Mouse (Mus musculus) megakaryocyte, adult 5-6 weeks (primary cell): ENCODE data around the gene Ppp3ca. TPM values are rescaled to one million over a fixed set of nuclear protein-coding genes. Genes with fewer than 3 reads are reported as not detected.
"Not testable (repeated sequence)": the region's sequence is repeated elsewhere in the genome, so short reads cannot be mapped to it uniquely, and the experiment has no call there.

Experiments
- ATAC-seq: 2 replicates; pipeline ENCODE4 v1.8.0; 2016; ENCODE audit warnings: mild to moderate bottlenecking, inconsistent platforms; ENCODE audit not compliant: poor library complexity, severe bottlenecking
- total RNA-seq, 2 experiments: library from RNA; stranded (forward) in 1 of 2; stranded (reverse) in 1 of 2; fragments of 153-499, 151-499 nt in 1 of 2; fragments of 221-1000, 200-1000 nt in 1 of 2; gene quantifications; 2 replicates each; pipeline versions ENCODE4 v1.2.3 to v1.2.4; 2015 to 2017

Ppp3ca gene
- total RNA-seq, 2 experiments from 2014 or later, result 83.1 to 85.1 TPM

- peak; percentile 80 for ATAC-seq
These were observed 14.5 kb downstream of the Ppp3ca start for GRCm38 (mm10) chr3:136684191-136684958.

- ATAC-seq, result no peak
These were observed 16.5 kb downstream of the Ppp3ca start for GRCm38 (mm10) chr3:136686429-136686828.

DNA sequence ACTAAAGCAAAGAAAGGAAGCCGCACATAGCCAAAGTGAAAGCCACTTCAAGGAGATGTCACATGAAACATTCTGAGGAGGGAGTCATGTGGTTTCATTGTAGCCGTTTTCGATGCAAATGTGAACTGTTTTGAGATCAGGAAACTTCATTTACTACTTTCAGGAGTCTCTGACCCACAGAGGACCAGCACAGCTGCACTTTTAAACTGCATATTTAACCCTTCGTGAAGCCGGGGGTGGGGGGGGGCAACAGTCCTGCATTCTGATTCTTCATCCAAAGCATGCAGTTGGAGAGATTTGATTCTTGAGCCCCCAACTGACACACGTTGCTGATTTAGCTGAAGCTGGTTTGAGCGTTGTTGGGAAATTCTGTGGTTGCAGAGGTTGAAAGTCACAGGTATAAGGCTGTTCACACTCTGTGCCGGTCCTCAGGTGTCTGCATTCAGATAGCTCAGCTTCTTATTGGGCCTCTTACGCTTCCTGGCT is 18.2 kb downstream of the Ppp3ca start:
- peak; percentile 8; the same call in 1 of the 2 replicates for ATAC-seq

DNA sequence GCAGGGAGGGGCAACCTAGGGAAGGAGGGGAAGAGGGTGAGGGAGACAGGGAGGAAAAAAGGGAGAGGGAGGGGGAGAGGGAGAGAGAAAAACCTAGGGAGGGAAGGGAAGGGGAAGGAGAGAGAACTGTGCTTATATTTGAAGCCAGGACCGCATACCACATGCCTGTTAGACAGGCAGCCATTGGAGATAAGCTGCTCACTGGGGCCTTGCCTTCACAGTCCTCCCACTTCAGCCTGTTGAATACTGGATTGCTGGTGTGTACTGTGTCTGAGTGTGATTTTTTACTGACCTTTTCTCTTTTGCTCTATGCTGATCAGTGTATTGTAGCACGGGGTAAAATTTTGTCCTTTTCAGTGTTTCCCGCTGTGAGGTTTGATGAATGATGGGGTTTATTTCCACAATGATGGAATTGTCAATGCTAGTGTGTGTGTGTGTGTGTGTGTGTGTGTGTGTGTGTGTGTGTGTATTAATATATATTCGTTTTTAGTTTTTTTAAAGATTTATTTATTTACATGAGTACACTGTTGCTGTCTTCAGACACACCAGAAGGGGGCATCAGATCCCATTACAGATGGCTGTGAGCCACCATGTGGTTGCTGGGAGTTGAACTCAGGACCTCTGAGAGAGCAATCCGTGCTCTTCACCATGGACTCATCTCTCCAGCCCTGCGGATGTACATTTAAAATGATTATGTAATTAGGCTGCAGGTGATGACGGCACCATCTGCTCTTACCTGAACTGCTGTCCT is 20.0 kb downstream of the Ppp3ca start:
- ATAC-seq, result no peak

DNA sequence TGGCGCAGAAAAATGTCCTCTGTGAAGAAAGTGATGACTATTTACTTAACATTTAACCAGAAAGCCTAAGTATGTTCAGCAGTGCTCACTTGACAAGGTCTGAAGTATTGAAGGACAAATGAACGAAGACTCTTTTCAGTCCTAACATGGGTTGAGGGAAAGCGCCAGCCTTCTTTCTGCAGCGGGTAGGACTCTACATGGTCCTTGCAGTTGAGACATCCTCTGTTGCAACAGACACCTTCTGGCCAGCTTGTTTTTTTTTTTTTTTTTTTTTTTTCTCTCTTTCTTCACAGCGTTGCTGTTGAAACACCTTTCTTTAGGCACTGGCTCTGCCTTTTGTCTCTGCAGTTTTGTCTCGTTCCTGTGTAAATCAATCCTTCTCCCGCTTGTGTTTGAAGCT is 22.1 kb downstream of the Ppp3ca start:
- peak; percentile 76 for ATAC-seq

- ATAC-seq, result no peak
These were observed 23.6 kb downstream of the Ppp3ca start for GRCm38 (mm10) chr3:136693547-136693946.

- peak; percentile 47 for ATAC-seq
These were observed 27.8 kb downstream of the Ppp3ca start for GRCm38 (mm10) chr3:136697626-136698191.

GRCm38 (mm10) chr3:136699711-136700110 is 29.8 kb downstream of the Ppp3ca start:
- ATAC-seq, result not testable (repeated sequence)

GRCm38 (mm10) chr3:136700447-136701009 is 30.6 kb downstream of the Ppp3ca start:
- peak; percentile 47; the same call in 1 of the 2 replicates for ATAC-seq

DNA sequence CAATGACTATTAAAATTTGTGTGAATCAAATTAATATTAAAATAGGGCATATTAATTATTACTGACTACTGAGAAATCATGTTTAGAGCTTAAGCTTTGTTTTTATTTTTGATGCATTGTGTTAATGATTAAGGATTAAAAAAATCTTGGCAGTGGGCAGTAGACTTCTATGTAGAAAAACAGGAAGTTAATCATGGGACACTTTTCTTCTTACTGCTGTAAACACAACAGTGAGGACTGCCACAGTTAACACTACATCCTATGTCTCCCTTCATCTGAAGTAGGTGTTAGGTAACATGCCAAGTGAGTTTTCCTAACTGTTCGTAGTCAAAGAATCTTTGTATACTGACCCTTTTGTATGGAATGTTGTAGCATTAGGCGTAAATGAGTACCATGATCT is 32.9 kb downstream of the Ppp3ca start:
- ATAC-seq, result peak; percentile 45

DNA sequence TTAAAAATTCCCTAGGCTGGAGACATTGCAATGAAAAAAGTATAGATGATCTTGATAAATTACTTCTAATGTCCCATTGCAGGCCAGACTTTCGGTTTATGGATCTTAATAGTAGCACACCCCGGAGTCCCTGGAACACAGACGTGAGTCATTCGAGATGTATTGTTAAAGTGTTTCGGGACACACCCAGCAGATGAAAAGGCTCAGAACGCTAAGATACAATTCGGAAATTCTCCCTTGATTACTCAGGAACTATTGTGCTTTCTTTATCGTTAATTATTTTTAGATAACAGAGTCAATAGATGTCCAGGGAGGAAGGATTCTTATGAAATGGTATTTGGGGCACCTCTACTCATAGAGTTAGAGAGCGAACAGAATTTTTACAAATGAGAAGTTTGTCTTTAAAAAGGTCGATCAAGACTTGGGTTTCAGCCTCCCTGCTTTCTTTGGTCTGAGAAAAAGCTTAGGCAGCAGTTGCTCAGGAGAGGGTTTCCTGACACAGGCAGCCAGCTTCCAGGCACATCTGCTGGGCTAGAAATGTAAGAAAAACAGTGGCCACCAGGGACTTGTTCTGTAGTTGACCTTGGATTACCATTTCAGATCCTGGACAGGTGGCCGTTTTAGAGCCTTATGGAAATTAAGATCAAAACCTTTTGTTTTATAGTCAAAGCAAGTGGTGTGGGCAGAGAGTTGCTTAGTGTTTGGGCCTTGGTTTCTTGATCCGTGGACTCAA is 34.8 kb downstream of the Ppp3ca start:
- ATAC-seq, result no peak

- ATAC-seq, result no peak
These were observed 36.1 kb downstream of the Ppp3ca start for GRCm38 (mm10) chr3:136706048-136706447.

DNA sequence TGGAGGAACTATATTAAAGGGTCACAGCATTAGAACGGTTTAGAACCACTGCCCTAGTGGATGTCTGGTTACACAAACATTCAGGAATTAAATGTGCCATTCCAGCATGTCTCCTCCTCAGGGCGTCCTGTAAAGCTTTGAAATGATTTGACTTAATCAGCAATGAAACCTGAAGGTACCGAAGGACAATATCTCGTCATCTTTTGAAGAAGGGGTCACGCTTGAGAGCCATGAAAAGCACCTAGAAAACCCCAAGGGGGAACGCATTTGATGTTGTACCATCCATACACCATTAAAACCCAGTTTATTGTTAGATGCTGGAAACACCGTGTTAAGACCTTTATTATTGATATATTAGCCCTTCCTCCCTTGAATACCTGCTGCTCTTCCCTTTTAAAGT is 36.8 kb downstream of the Ppp3ca start:
- ATAC-seq, result no peak

- ATAC-seq, result no peak
These were observed 37.5 kb downstream of the Ppp3ca start for GRCm38 (mm10) chr3:136707222-136708019.

DNA sequence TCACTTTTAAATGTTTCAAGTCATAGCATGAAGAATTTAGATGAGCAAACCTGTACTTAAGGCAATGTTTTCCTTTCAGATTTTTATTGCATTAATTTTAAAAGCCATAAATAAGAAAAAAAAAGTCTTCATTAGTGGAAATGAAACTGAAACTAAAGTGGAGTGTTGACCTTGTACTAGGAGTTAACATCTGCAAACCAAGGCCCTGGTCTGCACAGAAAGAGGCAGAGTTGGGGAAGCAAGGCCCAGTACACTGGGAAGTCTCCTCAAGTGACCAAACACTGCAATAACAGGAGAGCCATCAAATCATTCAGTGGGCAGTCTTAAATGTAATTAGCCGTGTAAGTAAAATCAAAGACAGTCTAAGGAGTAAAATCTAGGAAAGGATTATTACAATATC is 38.3 kb downstream of the Ppp3ca start:
- peak; percentile 77 for ATAC-seq

- no peak for ATAC-seq
These were observed 40.5 kb downstream of the Ppp3ca start for GRCm38 (mm10) chr3:136710310-136710906.

GRCm38 (mm10) chr3:136714307-136715039 is 44.5 kb downstream of the Ppp3ca start:
- ATAC-seq, result no peak

- peak; percentile 53 for ATAC-seq
These were observed 46.3 kb downstream of the Ppp3ca start for GRCm38 (mm10) chr3:136716247-136716646.

DNA sequence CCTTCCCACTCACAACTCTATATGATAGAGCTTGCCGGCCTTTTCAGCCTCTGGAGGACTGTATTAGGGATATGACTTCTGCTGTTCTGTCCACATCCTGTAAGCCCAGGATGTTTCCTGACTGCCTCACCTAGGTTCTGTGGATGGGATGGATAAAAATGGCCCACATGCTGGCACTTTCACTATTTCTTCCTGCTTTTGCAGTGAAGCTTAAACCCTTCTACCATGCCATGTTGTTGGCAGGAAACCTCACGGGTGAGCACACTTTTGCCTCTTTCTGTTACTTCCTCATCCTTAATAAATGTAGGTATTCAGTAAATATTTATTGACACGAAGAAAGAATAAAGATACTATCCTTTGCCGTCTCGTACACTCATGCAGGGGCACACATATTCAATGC is 48.5 kb downstream of the Ppp3ca start:
- ATAC-seq, result peak; percentile 58
